Mouse (Mus musculus) stomach, embryonic 16.5 days (tissue): Measurements from ENCODE around the gene Nsg1. TPM values are rescaled to one million over a fixed set of nuclear protein-coding genes. Genes with fewer than 3 reads are reported as not detected.

Source experiments
- ATAC-seq: fragments of 200-750 bp; cut with Nextera tagmentation; 2 replicates; pipeline ENCODE4 v1.8.0; 2017; ENCODE audit warnings: moderate number of reproducible peaks, moderate TSS enrichment; ENCODE audit not compliant: insufficient read depth, low FRiP score
- H3K27ac ChIP-seq: fragments of 300-500 bp; sonication (generic); 2 replicates; pipeline ENCODE4 v1.5.1; 2014; ENCODE audit warnings: low read length
- H3K27me3 ChIP-seq: fragments of 300-500 bp; sonication (generic); 2 replicates; pipeline ENCODE4 v1.6.1; 2014; ENCODE audit warnings: low read length, control low read depth, mixed read lengths; ENCODE audit not compliant: control insufficient read depth, insufficient read depth
- H3K36me3 ChIP-seq: fragments of 300-500 bp; sonication (generic); 2 replicates; pipeline ENCODE4 v1.6.1; 2014; ENCODE audit warnings: low read length; ENCODE audit not compliant: control insufficient read depth, insufficient read depth
- H3K4me1 ChIP-seq: fragments of 300-500 bp; sonication (generic); 2 replicates; pipeline ENCODE4 v1.6.1; 2014; ENCODE audit warnings: low read length, control low read depth, mixed read lengths; ENCODE audit not compliant: control insufficient read depth, insufficient read depth
- H3K4me2 ChIP-seq: fragments of 300-500 bp; sonication (generic); 2 replicates; pipeline ENCODE4 v1.6.1; 2014; ENCODE audit warnings: low read depth, low read length, mixed read lengths
- H3K4me3 ChIP-seq: fragments of 300-500 bp; sonication (generic); replicated peaks from 2 replicates; pipeline ENCODE4 v1.5.1; 2014; ENCODE audit warnings: mild to moderate bottlenecking, low read length
- H3K9ac ChIP-seq: fragments of 300-500 bp; sonication (generic); 2 replicates; pipeline ENCODE4 v1.6.1; 2014; ENCODE audit warnings: low read length
- H3K9me3 ChIP-seq: fragments of 300-500 bp; sonication (generic); replicated peaks from 2 replicates; pipeline ENCODE4 v1.6.1; 2016; ENCODE audit warnings: low read length, control low read depth; ENCODE audit not compliant: control insufficient read depth
- WGBS: fragments of 180-500 bp; shearing (Covaris S2); extraction: QIAGEN DNeasy Blood & Tissue Kit; methylation state at CpG from one replicate; pipeline ENCODE4 v1.1.7; 2014; 5-methylcytosine and 5-hydroxymethylcytosine counted together
- polyA plus RNA-seq: library from polyadenylated mRNA; unstranded; fragments of >200 nt; fragmentation: Nextera tagmentation; extraction: Ambion mirVana; gene quantifications from 2 replicates; pipeline ENCODE4 v1.2.1, GENCODE M21; 2015

The Nsg1 gene
- polyA plus RNA-seq, 1 experiment from 2014 or later = 52.2 TPM

GRCm38 (mm10) chr5:38091966-38092304, 67.8 kb downstream of the Nsg1 start:
- no peaks in the 10 kb centered on the region for H3K9me3 ChIP-seq
- 72% methylated on average over 2 of the region's 2 CpGs for WGBS
- no peak overlapping the region for H3K4me2 ChIP-seq
- no peaks in the 10 kb centered on the region for H3K4me1 ChIP-seq
- H3K27me3 ChIP-seq = no peaks in the 10 kb centered on the region
- no peaks in the 10 kb centered on the region for H3K36me3 ChIP-seq
- ATAC-seq = no peak
- no peak overlapping the region for H3K4me3 ChIP-seq
- H3K27ac ChIP-seq = no peak overlapping the region
- H3K9ac ChIP-seq = no peak overlapping the region

GRCm38 (mm10) chr5:38091046-38091965, 68.4 kb downstream of the Nsg1 start:
- H3K27me3 ChIP-seq = no peaks in the 10 kb centered on the region
- ATAC-seq = no peak; the same call in 1 of the 2 replicates
- 68% methylated on average over 8 of the region's 8 CpGs for WGBS
- no peaks in the 10 kb centered on the region for H3K9me3 ChIP-seq
- H3K4me1 ChIP-seq = no peaks in the 10 kb centered on the region
- H3K27ac ChIP-seq = no peak overlapping the region
- H3K4me3 ChIP-seq = no peak overlapping the region
- H3K4me2 ChIP-seq = no peak overlapping the region
- H3K36me3 ChIP-seq = no peaks in the 10 kb centered on the region
- no peak overlapping the region for H3K9ac ChIP-seq

- Histone ChIP-seq H3K4me1 (peaks cover 3% of the 10 kb centered on the region), H3K27me3 (no peaks in the 10 kb centered on the region), H3K9me3 (no peaks in the 10 kb centered on the region), H3K9ac (no peak overlapping the region), H3K36me3 (no peaks in the 10 kb centered on the region), H3K27ac (no peak overlapping the region), H3K4me2 (no peak overlapping the region), H3K4me3 (no peak overlapping the region)
- ATAC-seq = no peak
- WGBS = 69% methylated on average over 3 of the region's 3 CpGs
Observed at GRCm38 (mm10) chr5:38090581-38090980, 69.1 kb downstream of the Nsg1 start.

- Histone ChIP-seq H3K4me1 (peaks cover 6% of the 10 kb centered on the region), H3K36me3 (no peaks in the 10 kb centered on the region), H3K27me3 (no peaks in the 10 kb centered on the region), H3K27ac (no peak overlapping the region), H3K4me3 (no peak overlapping the region), H3K9ac (no peak overlapping the region), H3K4me2 (no peak overlapping the region), H3K9me3 (no peaks in the 10 kb centered on the region)
- WGBS = 90% methylated on average over 3 of the region's 3 CpGs
- ATAC-seq = no peak
Observed at GRCm38 (mm10) chr5:38090111-38090510, 69.6 kb downstream of the Nsg1 start.

Other genes starting within 250 kb of the Nsg1 start
- 41.4 and 45.2 TPM in 2 replicates for gene Stx18, start 121.2 kb downstream of the Nsg1 start, polyA plus RNA-seq
- gene Zbtb49, start 60.5 kb upstream of the Nsg1 start, polyA plus RNA-seq = 10.5 and 11.4 TPM in 2 replicates
- gene Lyar, start 60.6 kb upstream of the Nsg1 start, polyA plus RNA-seq = 68.1 and 78.5 TPM in 2 replicates
- gene Tmem128, start 100.3 kb upstream of the Nsg1 start, polyA plus RNA-seq = 66.2 and 69.0 TPM in 2 replicates
- gene Otop1, start 116.1 kb upstream of the Nsg1 start, polyA plus RNA-seq = not detected in 2 replicates
- not detected in 2 replicates for gene Drd5, start 159.5 kb upstream of the Nsg1 start, polyA plus RNA-seq